Mouse (Mus musculus): ENCODE data around the gene Snx9. TPM values are rescaled to one million over a fixed set of nuclear protein-coding genes. Genes with fewer than 3 reads are reported as not detected.

Gene Snx9
- polyA plus RNA-seq, 1 experiment from 2014 or later: 11.9 TPM

DNA sequence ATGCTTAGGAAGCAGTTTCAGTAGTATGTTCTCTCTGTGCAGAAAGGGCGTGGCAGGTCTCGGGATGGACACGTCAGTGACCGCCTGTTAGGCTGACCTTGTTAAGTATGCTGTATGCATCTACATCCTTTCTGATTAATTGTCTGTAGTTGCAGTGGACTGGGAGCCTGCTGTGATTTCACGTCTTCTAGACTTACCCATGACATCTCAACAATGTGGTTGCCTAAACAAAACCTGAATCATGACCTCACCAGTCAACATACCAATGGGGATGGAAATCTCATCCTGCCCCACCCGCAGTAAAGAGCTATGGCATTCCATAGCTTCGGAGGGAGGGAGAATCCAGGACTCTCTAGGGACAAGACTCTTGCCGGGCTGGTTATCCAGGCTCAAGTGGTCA, 5.0 kb downstream of the Snx9 start:
- Histone ChIP-seq H3K4me2 (no peak overlapping the region), H3K36me3 (replicated peaks) (no peaks in the 10 kb centered on the region), H3K4me1 (replicated peaks) (peaks cover 39% of the 10 kb centered on the region), H3K4me3 (replicated peaks) (no peak overlapping the region), H3K9ac (no peak overlapping the region), H3K27me3 (no peaks in the 10 kb centered on the region; the same call in none of the 2 replicates), H3K9me3 (replicated peaks) (no peaks in the 10 kb centered on the region), H3K27ac (replicated peaks) (no peak overlapping the region)
- WGBS (ENCODE audit: insufficient replicate concordance): 73% methylated on average over 8 of the region's 8 CpGs
- ATAC-seq (ENCODE audit: insufficient read depth): no peak

DNA sequence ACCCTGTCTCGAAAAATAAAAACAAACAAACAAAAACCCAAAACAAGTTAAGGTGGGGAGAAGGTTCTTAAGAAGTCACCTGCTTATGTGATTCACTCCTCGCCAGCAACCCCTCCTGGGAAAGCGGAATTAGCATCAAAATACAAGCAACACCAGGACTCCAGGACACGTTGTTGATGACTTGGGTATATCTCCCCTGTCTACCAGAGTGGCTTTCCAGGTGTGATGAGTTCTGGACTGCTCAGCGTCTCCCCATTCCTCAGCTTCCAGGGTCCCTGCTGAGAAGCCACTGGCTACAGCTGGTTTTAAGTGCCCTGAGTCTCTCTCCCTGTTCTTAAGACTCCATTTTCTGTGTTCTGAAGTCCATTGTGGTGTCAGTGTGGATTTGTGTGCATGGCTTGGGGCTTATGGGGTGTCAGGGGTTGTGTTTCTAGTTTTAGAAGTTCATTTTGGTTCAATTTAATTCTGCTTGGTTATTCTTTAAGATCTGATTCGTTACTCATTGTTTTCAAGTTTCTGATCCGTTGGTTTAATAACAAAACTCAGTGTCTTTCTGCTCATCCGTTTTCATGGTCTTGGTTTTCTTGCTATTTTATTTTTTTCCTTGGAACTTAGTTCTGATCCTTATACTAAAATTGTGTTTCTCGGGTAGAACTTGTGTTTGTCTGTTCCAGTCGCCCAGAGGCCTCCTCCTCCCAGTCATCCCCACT, 7.7 kb downstream of the Snx9 start:
- Histone ChIP-seq H3K27me3 (no peaks in the 10 kb centered on the region), H3K9ac (no peak overlapping the region), H3K36me3 (replicated peaks) (no peaks in the 10 kb centered on the region), H3K4me1 (replicated peaks) (peaks cover 23% of the 10 kb centered on the region), H3K4me2 (peak overlapping the region; percentile 50), H3K4me3 (replicated peaks) (0 out of 2 replicates have a peak overlapping the region, but pooled peaks have one; percentile 16), H3K27ac (replicated peaks) (peak overlapping the region; percentile 61), H3K9me3 (replicated peaks) (no peaks in the 10 kb centered on the region)
- WGBS (ENCODE audit: insufficient replicate concordance): 57% methylated on average over 10 of the region's 10 CpGs
- no peak for ATAC-seq (ENCODE audit: insufficient read depth)

DNA sequence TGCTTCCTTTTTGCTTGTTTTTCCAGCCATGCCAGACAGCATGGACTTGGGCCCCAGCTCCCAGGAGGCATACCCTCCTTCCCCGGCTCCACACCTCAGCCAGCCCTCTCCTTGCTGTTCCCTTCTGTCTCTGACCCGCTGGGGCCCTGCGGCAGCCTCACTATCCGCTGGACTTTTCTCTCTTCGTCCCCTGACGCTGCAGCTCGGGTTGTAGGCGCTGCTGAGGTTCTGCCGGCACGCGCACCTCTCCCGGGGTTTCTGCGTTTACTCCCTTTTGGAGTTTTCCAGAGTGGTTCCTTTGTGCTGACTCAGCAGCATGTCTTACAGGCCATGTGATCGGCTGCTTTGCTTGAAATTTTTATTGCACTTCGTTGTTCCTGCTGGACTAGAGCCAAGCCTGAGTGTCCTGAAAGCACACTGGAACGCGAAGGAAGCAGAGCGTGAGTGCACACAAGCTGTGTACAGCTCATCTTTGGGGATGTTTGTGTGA, 8.3 kb downstream of the Snx9 start:
- no peaks in the 10 kb centered on the region for H3K9me3 ChIP-seq (replicated peaks)
- H3K27me3 ChIP-seq: no peaks in the 10 kb centered on the region
- H3K4me2 ChIP-seq: peak overlapping the region; percentile 50
- peaks cover 19% of the 10 kb centered on the region for H3K4me1 ChIP-seq (replicated peaks)
- H3K36me3 ChIP-seq (replicated peaks): no peaks in the 10 kb centered on the region
- peak overlapping the region; percentile 61 for H3K27ac ChIP-seq (replicated peaks)
- no peak for ATAC-seq (ENCODE audit: insufficient read depth)
- 0 out of 2 replicates have a peak overlapping the region, but pooled peaks have one; percentile 16 for H3K4me3 ChIP-seq (replicated peaks)
- WGBS (ENCODE audit: insufficient replicate concordance): 44% methylated on average over 18 of the region's 18 CpGs
- no peak overlapping the region for H3K9ac ChIP-seq

DNA sequence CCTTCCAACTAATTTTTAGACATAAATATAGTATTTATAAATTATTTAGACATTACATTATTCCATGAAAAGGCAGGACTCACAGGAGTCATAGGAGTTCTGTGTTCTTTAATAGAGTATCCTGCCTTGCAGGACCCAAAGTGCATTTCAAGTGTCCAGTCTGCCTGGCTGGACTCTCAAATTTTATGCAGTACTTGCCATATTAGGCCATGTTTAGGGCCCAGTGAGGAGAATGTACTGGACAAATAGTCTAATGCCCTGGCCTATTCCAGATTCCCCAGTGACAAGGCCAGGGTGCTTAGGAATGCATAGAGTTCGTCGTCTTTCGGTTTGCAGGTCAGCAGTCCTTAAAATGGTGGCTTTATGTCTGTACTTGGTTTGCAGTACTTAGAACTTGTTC, 8.9 kb downstream of the Snx9 start:
- no peak overlapping the region for H3K4me2 ChIP-seq
- no peak overlapping the region for H3K4me3 ChIP-seq (replicated peaks)
- no peaks in the 10 kb centered on the region for H3K36me3 ChIP-seq (replicated peaks)
- no peak overlapping the region for H3K9ac ChIP-seq
- ATAC-seq (ENCODE audit: insufficient read depth): no peak
- WGBS (ENCODE audit: insufficient replicate concordance): 92% methylated on average over 3 of the region's 3 CpGs
- peaks cover 15% of the 10 kb centered on the region for H3K4me1 ChIP-seq (replicated peaks)
- H3K27ac ChIP-seq (replicated peaks): no peak overlapping the region
- H3K27me3 ChIP-seq: no peaks in the 10 kb centered on the region
- no peaks in the 10 kb centered on the region for H3K9me3 ChIP-seq (replicated peaks)

DNA sequence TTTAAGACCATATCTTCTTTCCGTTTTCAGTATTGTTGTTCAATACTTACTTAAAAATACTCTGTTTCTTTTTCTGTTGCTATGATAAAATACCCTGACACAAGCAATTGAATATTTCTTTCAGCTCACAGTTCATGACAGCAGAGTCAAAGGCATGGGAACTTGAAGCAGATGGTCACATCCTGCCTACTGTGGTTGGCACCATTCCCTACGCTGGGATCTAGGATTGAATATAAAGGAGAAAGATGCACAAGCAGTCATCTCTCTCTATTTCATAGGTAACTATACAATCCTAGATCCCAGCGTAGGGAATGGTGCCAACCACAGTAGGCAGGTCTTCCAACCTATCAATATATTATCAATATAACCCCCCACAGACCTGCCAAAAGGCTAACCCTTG, 9.3 kb downstream of the Snx9 start:
- no peak overlapping the region for H3K27ac ChIP-seq (replicated peaks)
- no peak overlapping the region for H3K9ac ChIP-seq
- ATAC-seq (ENCODE audit: insufficient read depth): no peak
- H3K27me3 ChIP-seq: no peaks in the 10 kb centered on the region
- WGBS (ENCODE audit: insufficient replicate concordance): 81% methylated on average over 3 of the region's 3 CpGs
- no peak overlapping the region for H3K4me2 ChIP-seq
- H3K9me3 ChIP-seq (replicated peaks): no peaks in the 10 kb centered on the region
- H3K4me1 ChIP-seq (replicated peaks): peaks cover 15% of the 10 kb centered on the region
- H3K36me3 ChIP-seq (replicated peaks): no peaks in the 10 kb centered on the region
- no peak overlapping the region for H3K4me3 ChIP-seq (replicated peaks)

DNA sequence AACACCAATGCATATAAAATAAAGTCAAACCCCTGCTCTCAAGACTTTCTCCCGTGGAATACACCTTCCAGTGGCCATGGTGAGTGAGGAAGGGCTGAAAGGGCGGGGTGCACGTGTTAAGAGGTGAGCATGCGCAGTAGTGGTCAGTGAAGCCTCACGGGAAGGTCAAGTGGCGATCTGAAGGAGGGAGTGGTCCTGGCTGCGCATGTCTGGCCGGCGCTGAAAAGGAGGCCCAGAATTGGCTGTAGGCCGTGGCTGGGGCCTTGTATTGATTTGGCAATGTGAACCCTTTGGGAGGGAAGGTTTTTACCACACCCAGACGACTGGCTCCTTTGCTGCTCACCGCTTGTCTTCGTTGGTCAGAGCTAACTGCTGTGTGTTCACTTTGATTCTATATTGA, 12.8 kb downstream of the Snx9 start:
- Histone ChIP-seq H3K4me3 (replicated peaks) (no peak overlapping the region), H3K9ac (no peak overlapping the region), H3K9me3 (replicated peaks) (no peaks in the 10 kb centered on the region), H3K27me3 (no peaks in the 10 kb centered on the region), H3K4me1 (replicated peaks) (peaks cover 7% of the 10 kb centered on the region; the same call in 1 of the 2 replicates), H3K27ac (replicated peaks) (no peak overlapping the region), H3K4me2 (no peak overlapping the region), H3K36me3 (replicated peaks) (no peaks in the 10 kb centered on the region)
- ATAC-seq (ENCODE audit: insufficient read depth): no peak
- 78% methylated on average over 13 of the region's 13 CpGs for WGBS (ENCODE audit: insufficient replicate concordance)

DNA sequence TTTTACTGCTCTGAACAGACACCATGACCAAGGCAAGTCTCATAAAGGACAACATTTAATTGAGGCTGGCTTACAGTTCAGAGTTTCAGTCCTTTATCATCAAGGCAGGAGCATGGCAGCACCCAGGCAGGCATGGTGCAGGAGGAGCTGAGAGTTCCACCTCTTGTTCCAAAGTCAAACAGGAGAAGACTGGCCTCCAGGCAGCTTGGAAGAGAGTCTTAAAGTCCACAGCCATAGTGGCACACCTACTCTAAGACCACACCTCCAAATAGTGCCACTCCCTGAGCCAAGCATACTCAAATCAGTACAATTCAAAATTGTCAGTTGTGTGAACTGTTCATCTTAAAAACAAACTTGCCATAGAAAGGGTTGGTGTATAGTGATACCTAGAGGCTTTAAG, 14.4 kb downstream of the Snx9 start:
- Histone ChIP-seq H3K4me3 (replicated peaks) (no peak overlapping the region), H3K4me2 (no peak overlapping the region), H3K9me3 (replicated peaks) (no peaks in the 10 kb centered on the region), H3K9ac (no peak overlapping the region), H3K4me1 (replicated peaks) (no peaks in the 10 kb centered on the region; the same call in 1 of the 2 replicates), H3K27ac (replicated peaks) (no peak overlapping the region), H3K36me3 (replicated peaks) (no peaks in the 10 kb centered on the region), H3K27me3 (no peaks in the 10 kb centered on the region)
- ATAC-seq (ENCODE audit: insufficient read depth): no peak

DNA sequence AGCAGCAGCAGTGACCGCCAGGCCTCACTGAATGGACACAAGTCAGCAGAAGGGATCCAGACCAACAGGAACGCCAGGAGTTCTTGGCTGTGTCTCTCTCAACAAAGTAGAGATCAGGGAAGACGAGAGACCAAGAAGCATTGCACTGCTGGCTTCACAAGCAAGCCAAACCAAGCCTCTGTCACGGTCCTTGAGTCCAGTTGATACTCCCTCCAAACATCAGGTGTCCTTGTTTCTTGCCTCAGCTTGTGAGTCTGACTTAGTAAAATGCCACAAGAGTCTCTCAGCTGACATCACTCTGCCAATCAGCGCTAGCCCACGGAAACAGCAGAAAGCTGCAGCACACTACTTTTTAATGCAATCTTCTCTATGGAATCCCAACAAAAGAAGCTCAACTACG, 15.3 kb downstream of the Snx9 start:
- H3K9me3 ChIP-seq (replicated peaks): no peaks in the 10 kb centered on the region
- no peak overlapping the region for H3K9ac ChIP-seq
- no peak for ATAC-seq (ENCODE audit: insufficient read depth)
- H3K27ac ChIP-seq (replicated peaks): no peak overlapping the region
- no peaks in the 10 kb centered on the region for H3K36me3 ChIP-seq (replicated peaks)
- no peak overlapping the region for H3K4me3 ChIP-seq (replicated peaks)
- no peaks in the 10 kb centered on the region for H3K27me3 ChIP-seq
- WGBS (ENCODE audit: insufficient replicate concordance): 74% methylated on average over 7 of the region's 7 CpGs
- H3K4me1 ChIP-seq (replicated peaks): no peaks in the 10 kb centered on the region; the same call in 1 of the 2 replicates
- H3K4me2 ChIP-seq: no peak overlapping the region

DNA sequence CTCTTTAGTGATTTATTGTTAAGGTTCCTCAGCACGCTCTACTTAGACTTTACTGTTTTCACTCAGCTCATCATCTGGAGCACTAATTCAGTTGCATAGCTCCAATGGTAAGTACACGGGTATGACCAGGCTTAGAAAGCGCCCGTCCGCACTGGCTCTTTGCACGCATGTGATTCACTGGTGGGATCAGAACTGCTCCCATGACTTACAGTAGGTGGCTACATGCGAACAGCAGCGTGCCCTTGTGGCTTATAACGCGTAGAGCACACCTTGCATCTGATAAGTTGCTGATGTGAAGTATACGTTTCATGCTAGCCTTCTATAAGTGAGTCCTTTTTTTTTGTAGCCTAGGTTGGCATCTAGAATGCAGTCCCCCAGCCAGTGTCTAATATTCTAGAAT, 16.1 kb downstream of the Snx9 start:
- H3K27ac ChIP-seq (replicated peaks): no peak overlapping the region
- no peaks in the 10 kb centered on the region for H3K27me3 ChIP-seq
- ATAC-seq (ENCODE audit: insufficient read depth): no peak
- no peaks in the 10 kb centered on the region for H3K36me3 ChIP-seq (replicated peaks)
- H3K9ac ChIP-seq: no peak overlapping the region
- no peak overlapping the region for H3K4me2 ChIP-seq
- H3K4me3 ChIP-seq (replicated peaks): no peak overlapping the region
- 80% methylated on average over 11 of the region's 11 CpGs for WGBS (ENCODE audit: insufficient replicate concordance)
- H3K9me3 ChIP-seq (replicated peaks): no peaks in the 10 kb centered on the region
- H3K4me1 ChIP-seq (replicated peaks): no peaks in the 10 kb centered on the region; the same call in 1 of the 2 replicates

DNA sequence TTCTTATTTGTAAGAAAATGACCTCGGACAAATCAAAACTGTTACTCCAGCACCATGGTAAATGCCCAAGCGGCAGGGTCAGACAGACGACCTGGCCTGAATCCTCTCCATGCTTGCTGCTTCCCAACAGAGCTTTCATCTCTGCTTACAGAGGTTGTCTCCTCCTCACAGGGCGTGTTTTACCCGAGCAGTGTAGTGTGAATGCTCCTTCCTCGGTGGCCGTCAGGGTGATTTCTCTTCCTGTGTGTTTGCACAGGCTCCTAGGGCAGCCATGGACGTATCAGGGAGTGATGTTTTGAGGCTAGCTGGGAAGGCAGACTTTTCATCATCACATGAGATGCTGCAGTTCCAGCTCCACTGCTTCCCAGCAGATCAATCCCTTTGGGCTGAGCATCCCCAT, 17.1 kb downstream of the Snx9 start:
- Histone ChIP-seq H3K4me3 (replicated peaks) (no peak overlapping the region), H3K36me3 (replicated peaks) (no peaks in the 10 kb centered on the region), H3K27ac (replicated peaks) (no peak overlapping the region), H3K27me3 (no peaks in the 10 kb centered on the region), H3K9me3 (replicated peaks) (no peaks in the 10 kb centered on the region), H3K4me2 (no peak overlapping the region), H3K4me1 (replicated peaks) (peaks cover 3% of the 10 kb centered on the region), H3K9ac (no peak overlapping the region)
- 57% methylated on average over 8 of the region's 8 CpGs for WGBS (ENCODE audit: insufficient replicate concordance)
- no peak for ATAC-seq (ENCODE audit: insufficient read depth)

DNA sequence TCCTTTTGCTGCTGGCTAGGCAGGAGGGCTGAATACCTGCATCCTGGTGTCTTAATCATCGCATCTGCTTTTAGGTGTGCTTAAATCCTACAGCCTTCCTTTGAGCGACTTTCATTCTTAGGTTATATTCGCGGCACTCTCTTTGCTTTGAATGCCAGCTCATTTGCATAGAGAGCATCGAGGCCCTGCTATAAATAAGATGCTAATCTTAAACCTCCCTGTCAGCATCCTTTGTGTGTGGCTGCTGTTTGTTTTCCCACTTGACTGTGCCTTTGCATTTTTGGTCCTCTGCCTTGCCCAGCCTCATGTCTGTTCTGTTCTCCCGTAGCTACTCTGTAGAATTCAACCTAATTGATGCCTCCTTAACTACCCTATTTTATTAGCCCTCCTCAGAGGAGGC, 21.2 kb downstream of the Snx9 start:
- H3K27me3 ChIP-seq: no peaks in the 10 kb centered on the region
- ATAC-seq (ENCODE audit: insufficient read depth): no peak
- no peak overlapping the region for H3K4me2 ChIP-seq
- no peak overlapping the region for H3K9ac ChIP-seq
- peaks cover 8% of the 10 kb centered on the region; the same call in 1 of the 2 replicates for H3K4me1 ChIP-seq (replicated peaks)
- H3K4me3 ChIP-seq (replicated peaks): no peak overlapping the region
- no peaks in the 10 kb centered on the region for H3K36me3 ChIP-seq (replicated peaks)
- WGBS (ENCODE audit: insufficient replicate concordance): 54% methylated on average over 6 of the region's 6 CpGs
- H3K27ac ChIP-seq (replicated peaks): no peak overlapping the region
- no peaks in the 10 kb centered on the region for H3K9me3 ChIP-seq (replicated peaks)

DNA sequence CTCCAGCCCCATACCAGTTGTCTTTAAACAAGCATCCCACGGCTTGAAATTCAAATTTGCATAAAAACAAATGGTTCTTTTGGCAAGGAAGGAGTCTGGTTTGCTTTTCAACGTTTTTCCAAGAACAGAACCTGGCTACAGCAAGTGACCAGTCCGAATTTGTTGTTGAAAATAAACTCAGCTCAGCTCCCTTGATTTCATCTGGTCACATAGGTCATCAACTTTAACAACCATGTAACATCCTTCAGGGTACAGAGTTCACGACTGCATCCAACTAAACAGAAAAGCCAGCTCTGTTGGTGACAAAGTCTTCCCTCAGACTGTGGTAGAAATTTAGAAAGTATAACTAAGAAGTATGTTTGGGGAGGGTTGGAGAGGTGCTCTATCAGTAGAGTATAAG, 21.7 kb downstream of the Snx9 start:
- no peak for ATAC-seq (ENCODE audit: insufficient read depth)
- no peak overlapping the region for H3K4me2 ChIP-seq
- H3K4me3 ChIP-seq (replicated peaks): no peak overlapping the region
- peaks cover 12% of the 10 kb centered on the region; the same call in 1 of the 2 replicates for H3K4me1 ChIP-seq (replicated peaks)
- no peaks in the 10 kb centered on the region for H3K9me3 ChIP-seq (replicated peaks)
- H3K9ac ChIP-seq: no peak overlapping the region
- H3K36me3 ChIP-seq (replicated peaks): no peaks in the 10 kb centered on the region
- 43% methylated on average over 4 of the region's 4 CpGs for WGBS (ENCODE audit: insufficient replicate concordance)
- no peak overlapping the region for H3K27ac ChIP-seq (replicated peaks)
- H3K27me3 ChIP-seq: no peaks in the 10 kb centered on the region
